Mouse (Mus musculus) stomach, embryonic 16.5 days (tissue): ENCODE results near the gene Itpr3. TPM values are rescaled to one million over a fixed set of nuclear protein-coding genes. Genes with fewer than 3 reads are reported as not detected.

Source experiments
- ATAC-seq: fragments of 200-750 bp; cut with Nextera tagmentation; 2 replicates; pipeline ENCODE4 v1.8.0; 2017; ENCODE audit warnings: moderate number of reproducible peaks, moderate TSS enrichment; ENCODE audit not compliant: insufficient read depth, low FRiP score
- H3K27ac ChIP-seq: fragments of 300-500 bp; sonication (generic); 2 replicates; pipeline ENCODE4 v1.5.1; 2014; ENCODE audit warnings: low read length
- H3K27me3 ChIP-seq: fragments of 300-500 bp; sonication (generic); 2 replicates; pipeline ENCODE4 v1.6.1; 2014; ENCODE audit warnings: low read length, control low read depth, mixed read lengths; ENCODE audit not compliant: control insufficient read depth, insufficient read depth
- H3K36me3 ChIP-seq: fragments of 300-500 bp; sonication (generic); 2 replicates; pipeline ENCODE4 v1.6.1; 2014; ENCODE audit warnings: low read length; ENCODE audit not compliant: control insufficient read depth, insufficient read depth
- H3K4me1 ChIP-seq: fragments of 300-500 bp; sonication (generic); 2 replicates; pipeline ENCODE4 v1.6.1; 2014; ENCODE audit warnings: low read length, control low read depth, mixed read lengths; ENCODE audit not compliant: control insufficient read depth, insufficient read depth
- H3K4me2 ChIP-seq: fragments of 300-500 bp; sonication (generic); 2 replicates; pipeline ENCODE4 v1.6.1; 2014; ENCODE audit warnings: low read depth, low read length, mixed read lengths
- H3K4me3 ChIP-seq: fragments of 300-500 bp; sonication (generic); replicated peaks from 2 replicates; pipeline ENCODE4 v1.5.1; 2014; ENCODE audit warnings: mild to moderate bottlenecking, low read length
- H3K9ac ChIP-seq: fragments of 300-500 bp; sonication (generic); 2 replicates; pipeline ENCODE4 v1.6.1; 2014; ENCODE audit warnings: low read length
- H3K9me3 ChIP-seq: fragments of 300-500 bp; sonication (generic); replicated peaks from 2 replicates; pipeline ENCODE4 v1.6.1; 2016; ENCODE audit warnings: low read length, control low read depth; ENCODE audit not compliant: control insufficient read depth
- WGBS: fragments of 180-500 bp; shearing (Covaris S2); extraction: QIAGEN DNeasy Blood & Tissue Kit; methylation state at CpG from one replicate; pipeline ENCODE4 v1.1.7; 2014; 5-methylcytosine and 5-hydroxymethylcytosine counted together
- polyA plus RNA-seq: library from polyadenylated mRNA; unstranded; fragments of >200 nt; fragmentation: Nextera tagmentation; extraction: Ambion mirVana; gene quantifications from 2 replicates; pipeline ENCODE4 v1.2.1, GENCODE M21; 2015

Itpr3 gene
- polyA plus RNA-seq, 1 experiment from 2014 or later: 15.0 TPM

- Histone ChIP-seq H3K4me3 (no peak overlapping the region), H3K4me1 (peaks cover 11% of the 10 kb centered on the region; the same call in 1 of the 2 replicates), H3K9me3 (no peaks in the 10 kb centered on the region), H3K9ac (no peak overlapping the region), H3K36me3 (no peaks in the 10 kb centered on the region), H3K4me2 (no peak overlapping the region), H3K27me3 (no peaks in the 10 kb centered on the region), H3K27ac (no peak overlapping the region)
- WGBS: 64% methylated on average over 4 of the region's 4 CpGs
- no peak for ATAC-seq
Measured at GRCm38 (mm10) chr17:27144152-27144551, 87.0 kb downstream of the Itpr3 start.

GRCm38 (mm10) chr17:27146323-27146923 lies 89.3 kb downstream of the Itpr3 start:
- no peak overlapping the region for H3K4me3 ChIP-seq
- no peaks in the 10 kb centered on the region for H3K9me3 ChIP-seq
- no peak overlapping the region for H3K27ac ChIP-seq
- no peaks in the 10 kb centered on the region for H3K27me3 ChIP-seq
- H3K4me1 ChIP-seq: peaks cover 11% of the 10 kb centered on the region; the same call in 1 of the 2 replicates
- 12% methylated on average over 8 of the region's 8 CpGs for WGBS
- no peak overlapping the region for H3K4me2 ChIP-seq
- no peak overlapping the region for H3K9ac ChIP-seq
- H3K36me3 ChIP-seq: no peaks in the 10 kb centered on the region
- no peak for ATAC-seq

GRCm38 (mm10) chr17:27150871-27151270 lies 93.8 kb downstream of the Itpr3 start:
- no peak overlapping the region for H3K4me2 ChIP-seq
- no peak for ATAC-seq
- no peaks in the 10 kb centered on the region for H3K36me3 ChIP-seq
- 66% methylated on average over 7 of the region's 7 CpGs for WGBS
- no peak overlapping the region for H3K27ac ChIP-seq
- no peak overlapping the region for H3K9ac ChIP-seq
- no peaks in the 10 kb centered on the region for H3K9me3 ChIP-seq
- no peaks in the 10 kb centered on the region for H3K27me3 ChIP-seq
- no peak overlapping the region for H3K4me3 ChIP-seq
- H3K4me1 ChIP-seq: peaks cover 21% of the 10 kb centered on the region; the same call in 1 of the 2 replicates

- WGBS: 70% methylated on average over 8 of the region's 8 CpGs
- no peak overlapping the region for H3K9ac ChIP-seq
- H3K27ac ChIP-seq: no peak overlapping the region
- no peak overlapping the region for H3K4me2 ChIP-seq
- no peaks in the 10 kb centered on the region for H3K9me3 ChIP-seq
- H3K4me1 ChIP-seq: peaks cover 16% of the 10 kb centered on the region; the same call in 1 of the 2 replicates
- H3K4me3 ChIP-seq: no peak overlapping the region
- no peaks in the 10 kb centered on the region for H3K36me3 ChIP-seq
- no peak for ATAC-seq
- no peaks in the 10 kb centered on the region for H3K27me3 ChIP-seq
Measured at GRCm38 (mm10) chr17:27151411-27151810, 94.3 kb downstream of the Itpr3 start.

GRCm38 (mm10) chr17:27152976-27153723 lies 96.0 kb downstream of the Itpr3 start:
- H3K4me3 ChIP-seq: no peak overlapping the region
- peak overlapping the region; percentile 93 for H3K27ac ChIP-seq
- no peak overlapping the region for H3K4me2 ChIP-seq
- H3K9ac ChIP-seq: peak overlapping the region; percentile 43
- peaks cover 16% of the 10 kb centered on the region; the same call in 1 of the 2 replicates for H3K4me1 ChIP-seq
- ATAC-seq: peak; percentile 69
- H3K36me3 ChIP-seq: no peaks in the 10 kb centered on the region
- H3K27me3 ChIP-seq: no peaks in the 10 kb centered on the region
- 41% methylated on average over 8 of the region's 8 CpGs for WGBS
- no peaks in the 10 kb centered on the region for H3K9me3 ChIP-seq

GRCm38 (mm10) chr17:27153773-27154193 lies 96.7 kb downstream of the Itpr3 start:
- Histone ChIP-seq H3K27ac (peak overlapping the region; percentile 93), H3K9ac (peak overlapping the region; percentile 43)

GRCm38 (mm10) chr17:27154256-27154655 lies 97.2 kb downstream of the Itpr3 start:
- ATAC-seq: no peak
- Histone ChIP-seq H3K36me3 (no peaks in the 10 kb centered on the region), H3K4me3 (no peak overlapping the region), H3K9me3 (no peaks in the 10 kb centered on the region), H3K27ac (peak overlapping the region; percentile 93), H3K27me3 (no peaks in the 10 kb centered on the region), H3K4me1 (peaks cover 16% of the 10 kb centered on the region; the same call in 1 of the 2 replicates), H3K9ac (no peak overlapping the region; the same call in 1 of the 2 replicates), H3K4me2 (no peak overlapping the region)
- WGBS: 85% methylated on average over 14 of the region's 14 CpGs

More at GRCm38 (mm10) chr17:27153773-27154193, 96.7 kb downstream of the Itpr3 start:
- H3K4me2 ChIP-seq: no peak overlapping the region
- H3K36me3 ChIP-seq: no peaks in the 10 kb centered on the region
- WGBS: 47% methylated on average over 9 of the region's 9 CpGs
- ATAC-seq: no peak
- no peak overlapping the region for H3K4me3 ChIP-seq
- no peaks in the 10 kb centered on the region for H3K27me3 ChIP-seq
- H3K9me3 ChIP-seq: no peaks in the 10 kb centered on the region
- peaks cover 16% of the 10 kb centered on the region; the same call in 1 of the 2 replicates for H3K4me1 ChIP-seq

GRCm38 (mm10) chr17:27154881-27155280 lies 97.8 kb downstream of the Itpr3 start:
- Histone ChIP-seq H3K27ac (peak overlapping the region; percentile 93; the same call in 1 of the 2 replicates), H3K4me1 (peaks cover 16% of the 10 kb centered on the region; the same call in 1 of the 2 replicates), H3K9ac (no peak overlapping the region), H3K4me3 (no peak overlapping the region), H3K9me3 (no peaks in the 10 kb centered on the region), H3K4me2 (no peak overlapping the region), H3K36me3 (no peaks in the 10 kb centered on the region), H3K27me3 (no peaks in the 10 kb centered on the region)
- ATAC-seq: no peak
- 74% methylated on average over 6 of the region's 6 CpGs for WGBS

GRCm38 (mm10) chr17:27155752-27156151 lies 98.6 kb downstream of the Itpr3 start:
- no peak overlapping the region for H3K27ac ChIP-seq
- 76% methylated on average over 8 of the region's 8 CpGs for WGBS
- H3K4me1 ChIP-seq: peaks cover 16% of the 10 kb centered on the region; the same call in 1 of the 2 replicates
- H3K4me2 ChIP-seq: no peak overlapping the region
- no peak overlapping the region for H3K9ac ChIP-seq
- no peak for ATAC-seq
- no peaks in the 10 kb centered on the region for H3K27me3 ChIP-seq
- no peaks in the 10 kb centered on the region for H3K9me3 ChIP-seq
- H3K36me3 ChIP-seq: no peaks in the 10 kb centered on the region
- H3K4me3 ChIP-seq: no peak overlapping the region
